Mouse (Mus musculus) granulocyte monocyte progenitor cell, adult 5-6 weeks (primary cell): ENCODE results near the gene Jmjd6. TPM values are rescaled to one million over a fixed set of nuclear protein-coding genes. Genes with fewer than 3 reads are reported as not detected.

Experiments
- ATAC-seq: replicated peaks from 2 replicates; pipeline ENCODE4 v1.8.0; 2016; ENCODE audit warnings: mild to moderate bottlenecking, moderate TSS enrichment, inconsistent platforms; ENCODE audit not compliant: poor library complexity, severe bottlenecking
- total RNA-seq, 2 experiments: library from RNA; stranded (forward) in 1 of 2; stranded (reverse) in 1 of 2; fragments of 200-712, 200-1000 nt in 1 of 2; fragments of >200 nt in 1 of 2; fragmentation: Nextera tagmentation in 1 of 2; gene quantifications; 2 replicates each; pipeline ENCODE4 v1.2.3; 2014 to 2017

Gene Jmjd6
- total RNA-seq (2014; fragmentation: Nextera tagmentation): 37.0 and 42.8 TPM in 2 replicates
- total RNA-seq (2017): 31.0 and 45.4 TPM in 2 replicates

DNA sequence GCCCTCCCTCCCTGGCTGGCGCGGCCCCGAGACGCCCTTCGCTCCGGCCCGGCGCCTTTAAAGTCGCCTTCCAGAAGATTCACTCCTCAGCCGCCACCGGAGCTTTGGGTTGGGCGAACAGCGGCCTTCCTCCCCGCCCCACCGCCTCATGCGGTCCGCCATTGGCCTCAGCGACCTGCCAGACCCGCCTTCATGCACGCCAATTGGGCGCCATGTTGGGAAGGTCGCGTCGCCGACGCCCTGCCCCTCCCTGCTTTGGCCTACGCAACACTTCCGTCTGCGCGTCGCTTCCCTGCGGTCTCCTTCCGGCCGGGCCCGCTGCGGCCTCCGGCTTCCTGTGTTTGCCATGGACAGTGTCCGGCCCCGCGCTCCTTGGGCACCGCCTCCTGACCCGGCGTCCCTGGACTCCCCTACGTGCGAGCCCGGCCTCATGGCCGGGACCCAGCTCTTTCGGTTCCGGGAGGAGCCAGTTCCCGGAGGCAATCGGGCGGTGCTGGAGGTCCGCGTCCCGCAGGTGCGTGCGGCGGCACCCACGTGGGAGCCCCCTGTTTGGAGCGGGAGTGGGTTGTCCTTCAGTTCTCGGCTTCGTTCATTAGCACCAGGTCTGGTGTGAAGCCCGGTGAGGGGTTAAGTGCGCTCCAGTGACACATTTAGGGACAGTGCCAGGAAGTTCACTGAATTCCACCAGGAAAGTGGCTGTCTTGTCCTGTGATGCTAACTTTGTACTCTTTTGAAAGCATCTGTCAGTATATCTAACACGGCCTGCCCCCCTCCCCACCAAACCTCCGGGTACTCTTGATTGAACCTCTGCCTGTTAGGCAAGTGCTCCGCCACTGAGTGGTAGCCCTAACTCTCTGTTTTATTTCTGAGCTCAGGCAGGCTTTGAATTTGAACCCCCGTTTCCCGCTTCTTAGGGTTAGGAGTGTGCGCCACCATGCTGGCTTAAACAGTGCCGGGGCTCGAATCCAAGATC is at the start of gene Jmjd6, which contains the start of gene Mettl23:
Jmjd6 (minus strand) TSS at position 189 of the 973 bp plus-strand sequence.
Mettl23 (plus strand) TSS at position 18 of the 973 bp plus-strand sequence.
- ATAC-seq: peak; percentile 81

DNA sequence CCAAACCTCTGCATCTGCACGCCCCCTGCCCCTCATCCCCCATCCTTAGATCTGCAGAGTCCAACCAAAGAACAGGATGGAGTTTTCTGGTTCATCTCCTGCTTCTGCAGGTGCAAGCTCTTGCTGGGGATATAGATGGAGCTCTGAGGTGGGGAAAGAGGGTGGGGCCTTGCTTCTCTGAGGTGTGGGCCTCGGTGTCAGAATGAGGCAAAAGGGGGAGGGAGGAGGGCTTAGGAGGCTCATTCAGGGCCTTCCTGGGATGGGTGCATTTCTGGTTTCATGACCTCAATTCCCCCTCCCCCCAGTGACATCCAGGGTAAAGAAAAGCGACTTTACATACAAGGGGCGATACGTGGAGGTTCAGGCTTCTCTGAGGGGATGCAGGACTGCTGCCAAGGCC is 43.9 kb upstream of the Jmjd6 start:
- no peak for ATAC-seq

DNA sequence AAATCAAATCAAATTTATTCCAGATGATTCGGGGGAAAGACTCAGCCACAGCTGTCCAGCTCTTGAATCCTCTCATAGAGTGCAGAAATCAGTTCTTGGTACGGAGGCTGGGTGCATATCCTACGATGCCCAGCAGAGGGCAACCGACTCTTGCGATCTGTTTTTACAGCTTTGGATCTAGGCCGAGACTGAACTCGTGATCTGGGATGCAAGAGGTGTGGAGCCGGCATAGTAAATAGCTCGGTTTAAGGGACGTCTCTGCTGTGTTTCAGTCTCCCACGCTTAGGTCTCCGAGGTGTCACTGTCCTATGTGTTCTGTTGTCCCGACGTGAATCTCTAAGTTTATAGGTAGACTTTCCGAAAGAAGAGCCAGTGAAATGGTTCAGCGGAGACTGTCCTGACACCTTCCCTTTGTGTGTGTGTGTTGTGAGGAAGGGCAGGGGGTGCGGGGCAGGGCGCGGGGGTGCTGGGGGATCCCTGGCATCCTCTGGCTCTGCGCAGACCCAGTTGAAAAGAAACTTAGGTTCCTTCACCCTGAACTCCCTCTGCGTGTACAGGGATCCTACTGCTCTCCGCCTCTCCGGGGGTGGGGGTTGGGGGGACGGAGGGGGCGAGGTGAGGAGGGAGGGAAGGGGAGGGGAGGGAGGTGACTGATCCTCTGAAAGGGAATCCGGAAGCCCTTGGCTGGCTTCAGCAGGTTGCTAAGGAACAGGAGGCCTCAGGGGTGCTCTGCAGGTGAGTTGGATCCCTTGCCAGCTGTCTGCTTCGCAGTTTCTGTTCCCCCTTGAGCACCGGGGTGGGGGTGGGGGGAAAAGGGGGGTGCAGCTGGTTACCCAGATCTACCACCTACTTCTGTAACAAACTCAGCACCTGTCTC is 42.3 kb upstream of the Jmjd6 start:
- peak; percentile 62 for ATAC-seq

DNA sequence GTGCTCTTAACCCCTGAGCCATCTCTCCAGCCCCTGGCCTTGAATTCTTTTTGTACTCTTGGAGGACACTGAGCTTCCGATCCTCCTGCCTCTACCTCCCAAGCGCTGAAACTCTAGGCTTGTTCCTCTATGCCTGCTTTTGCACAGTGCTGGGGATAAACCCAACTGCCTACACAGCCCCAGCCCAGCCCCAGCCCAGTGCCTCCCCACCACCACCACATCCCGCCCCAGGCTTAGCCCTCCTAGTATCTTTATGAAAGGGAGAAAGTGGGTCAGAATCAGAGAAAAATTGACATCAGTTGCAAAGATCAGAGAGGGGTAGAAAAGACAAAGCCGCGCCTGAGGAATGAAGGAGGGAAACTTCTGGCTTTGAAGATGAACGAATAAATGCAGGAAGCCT is 40.8 kb upstream of the Jmjd6 start:
- no peak for ATAC-seq

DNA sequence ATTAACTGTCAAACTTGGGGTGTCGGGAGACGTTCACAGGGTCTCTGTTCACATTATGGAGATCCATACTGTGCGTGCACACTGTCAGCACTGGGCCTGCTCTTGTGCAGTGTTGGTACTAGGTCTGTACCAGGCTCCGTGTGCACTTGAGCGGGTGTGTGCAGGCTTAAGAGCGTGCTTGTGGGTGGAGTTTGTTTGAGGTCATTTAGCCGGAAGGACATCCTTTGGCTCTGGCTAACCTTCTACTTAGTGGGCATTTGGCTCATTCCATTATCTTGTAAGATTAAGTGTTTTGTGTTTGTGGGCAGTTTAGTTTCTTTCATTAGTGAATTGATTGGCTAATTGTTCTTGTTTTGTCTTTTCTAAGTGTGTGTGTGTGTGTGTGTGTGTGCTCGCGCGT is 39.2 kb upstream of the Jmjd6 start:
- ATAC-seq: no peak

DNA sequence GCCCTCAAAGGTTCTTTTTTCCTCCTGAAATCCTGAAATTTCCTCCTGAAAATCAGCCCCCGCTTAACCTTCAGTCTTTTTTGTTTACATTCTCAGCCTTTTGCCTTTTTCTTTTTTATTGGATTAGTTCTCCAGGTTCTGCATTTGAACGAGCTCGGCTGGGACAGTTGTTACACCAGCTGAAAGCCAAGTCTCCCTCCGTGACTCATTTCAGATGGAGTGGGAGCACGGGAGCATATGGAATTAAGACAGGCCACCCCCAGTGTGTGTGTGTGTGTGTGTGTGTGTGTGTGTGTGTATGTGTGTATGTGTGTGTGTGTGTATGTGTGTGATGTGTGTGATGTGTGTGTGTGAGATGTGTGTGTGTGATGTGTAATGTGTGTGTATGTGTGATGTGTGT is 38.2 kb upstream of the Jmjd6 start:
- ATAC-seq: no peak

DNA sequence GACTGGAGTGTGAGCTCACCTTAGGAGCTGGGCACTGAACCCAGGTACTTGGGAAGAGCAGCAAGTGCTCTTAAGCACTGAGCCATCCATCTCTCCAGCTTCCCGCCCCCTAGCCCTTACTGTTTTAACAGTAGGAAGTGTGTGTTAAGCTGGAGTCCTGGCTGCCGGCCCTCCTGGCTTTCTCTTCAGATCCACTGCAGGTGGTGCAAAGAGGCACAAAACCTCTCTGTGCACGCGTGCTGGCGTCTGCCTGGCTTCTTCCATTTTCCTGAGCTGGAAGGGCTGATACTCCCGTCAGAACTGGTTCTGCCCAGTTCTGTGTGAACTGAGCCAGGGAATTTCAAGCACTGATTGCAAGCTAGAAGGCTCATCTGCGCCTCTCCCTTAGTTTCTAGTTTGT is 37.6 kb upstream of the Jmjd6 start:
- ATAC-seq: no peak

DNA sequence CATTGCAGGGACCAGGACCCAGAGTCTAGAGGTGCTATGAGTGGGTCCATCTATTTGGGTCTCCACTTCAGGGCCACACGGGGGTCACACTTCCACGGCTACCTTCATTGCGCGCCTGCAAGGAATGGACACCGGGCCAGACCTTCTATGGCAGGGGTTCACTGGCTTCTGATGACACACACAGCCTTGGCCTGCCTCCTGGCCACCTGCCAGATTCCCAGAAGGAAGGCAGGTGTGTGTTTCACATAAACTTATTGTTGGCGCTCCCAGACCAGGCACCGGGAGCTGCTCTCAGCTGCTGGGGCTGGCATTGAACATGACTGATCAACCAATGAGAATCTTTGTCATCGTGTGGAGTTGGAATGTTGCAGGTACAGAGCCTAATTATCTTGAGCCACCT is 35.2 kb upstream of the Jmjd6 start:
- no peak for ATAC-seq

DNA sequence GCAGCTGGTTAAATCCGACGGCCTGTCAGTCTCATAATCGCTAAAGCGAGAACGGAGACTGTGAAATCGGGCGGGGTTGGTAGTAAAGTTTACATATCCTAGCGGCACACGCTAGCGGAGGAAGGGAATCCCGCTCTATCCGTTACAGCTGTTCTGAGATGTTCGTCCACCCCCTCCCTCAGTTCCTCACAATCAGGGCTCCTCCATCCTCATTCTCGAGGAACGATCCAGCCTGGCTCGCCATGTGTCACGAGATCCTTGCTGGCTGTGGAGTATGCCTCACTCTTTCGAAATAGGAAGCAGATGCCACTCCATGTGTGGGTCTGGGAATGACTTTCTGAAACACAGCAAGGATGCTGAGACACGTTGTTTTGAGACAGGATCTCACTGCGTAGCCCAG is 30.7 kb upstream of the Jmjd6 start:
- no peak for ATAC-seq

DNA sequence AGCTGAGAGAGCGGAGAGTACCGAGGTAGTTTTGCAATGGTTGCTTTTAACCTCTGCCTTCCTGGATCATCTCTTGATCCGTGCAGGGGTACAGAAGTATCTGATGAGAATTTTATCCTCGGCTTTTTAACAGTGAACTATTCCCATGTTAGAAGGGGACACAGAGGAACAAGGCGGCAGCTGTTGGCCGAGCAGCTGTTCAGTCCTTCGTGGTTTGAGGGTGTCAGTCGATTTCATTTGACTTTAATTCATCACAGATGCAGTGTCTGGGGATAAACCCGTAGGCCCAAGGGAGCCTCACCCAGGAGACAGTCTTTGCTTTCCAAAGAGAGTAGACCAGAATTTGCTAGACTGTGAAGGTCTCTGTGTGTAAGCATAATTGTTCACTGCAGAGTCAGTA is 28.3 kb upstream of the Jmjd6 start:
- ATAC-seq: no peak

DNA sequence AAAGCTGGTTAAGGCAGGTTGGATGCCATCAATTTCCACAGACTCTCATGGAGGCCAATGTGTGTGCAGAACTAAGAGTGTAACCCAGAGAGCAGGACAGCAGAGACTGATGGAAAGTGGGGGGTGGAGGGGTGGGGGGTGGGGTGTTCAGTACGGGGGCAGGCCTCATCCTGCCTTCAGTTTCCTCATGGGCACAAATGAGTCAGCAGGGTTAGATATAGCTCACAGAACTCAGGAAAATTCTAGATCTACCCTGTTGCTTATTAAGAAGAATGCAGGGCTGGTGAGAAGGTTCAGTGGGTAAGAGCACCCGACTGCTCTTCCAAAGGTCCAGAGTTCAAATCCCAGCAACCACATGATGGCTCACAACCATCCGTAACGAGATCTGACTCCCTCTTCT is 26.4 kb upstream of the Jmjd6 start:
- ATAC-seq: no peak

DNA sequence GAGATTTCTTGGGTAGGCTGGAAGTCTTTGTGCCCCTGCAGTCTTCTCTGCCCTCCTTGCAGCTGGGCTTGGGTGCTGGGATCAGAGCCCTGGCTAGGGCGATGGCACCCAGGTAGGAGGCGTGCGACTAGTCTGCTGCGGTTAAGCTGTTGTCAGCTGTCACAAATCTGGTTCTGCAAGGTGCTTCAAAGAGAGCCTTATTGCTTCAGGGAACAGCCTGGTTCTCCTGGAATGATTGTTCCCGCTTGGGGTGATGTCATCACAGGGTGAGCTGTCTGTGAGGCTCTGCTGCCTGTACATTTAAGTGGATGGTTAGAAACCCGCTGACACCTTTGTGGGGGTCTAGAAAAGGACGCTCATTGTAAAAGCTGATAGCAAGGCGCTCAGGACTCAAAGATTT is 26.0 kb upstream of the Jmjd6 start:
- no peak for ATAC-seq

DNA sequence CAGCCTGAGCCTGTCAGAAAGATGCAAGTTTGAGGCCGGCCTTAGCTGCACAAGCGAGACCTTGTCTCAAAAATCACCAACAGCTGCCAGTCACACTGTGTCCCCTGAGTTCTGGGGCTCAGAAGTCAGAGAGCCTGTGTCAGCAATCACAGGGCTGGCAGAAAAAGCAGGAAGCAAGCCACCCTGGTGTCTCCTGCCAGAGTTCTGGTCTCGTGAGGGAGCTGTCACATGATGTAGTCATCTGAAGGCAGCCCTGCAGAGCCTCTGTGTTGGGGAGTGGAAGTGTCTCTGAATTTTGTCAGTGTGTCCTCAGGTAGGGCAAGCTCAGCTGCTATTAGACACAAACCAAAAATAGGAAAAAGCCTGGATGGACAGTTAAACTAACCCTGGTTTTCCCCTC is 24.9 kb upstream of the Jmjd6 start:
- no peak for ATAC-seq

DNA sequence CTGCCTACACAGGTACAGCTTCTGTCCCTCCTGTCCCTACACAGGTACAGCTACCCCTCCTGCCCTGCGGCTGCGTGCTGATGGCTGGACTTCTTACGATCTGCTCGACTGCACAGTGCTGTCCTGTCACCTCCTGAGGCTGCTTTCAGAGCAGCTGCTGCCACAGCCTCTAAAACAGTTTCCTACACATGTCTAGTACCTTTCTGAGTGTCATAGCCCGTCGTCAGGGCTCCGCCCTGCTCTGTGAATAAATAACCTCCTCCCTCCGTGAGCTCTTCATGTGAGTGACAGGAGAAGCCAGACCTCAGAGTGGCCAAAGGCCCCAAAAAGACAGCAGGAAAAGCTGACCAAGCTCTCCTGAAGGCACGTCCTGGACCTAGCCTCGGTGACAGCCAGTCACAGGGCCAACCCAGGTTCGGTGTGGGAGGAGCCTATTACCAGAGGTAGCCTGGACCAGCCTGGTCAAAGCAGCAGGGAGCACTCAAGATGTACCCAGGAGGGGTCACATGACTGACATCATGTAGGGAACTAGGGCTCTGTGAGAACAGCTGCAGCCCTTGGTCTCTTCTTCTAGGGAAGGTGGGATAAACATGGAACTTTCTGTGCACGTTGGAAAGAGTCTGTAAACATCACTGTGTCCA is 22.8 kb upstream of the Jmjd6 start:
- no peak for ATAC-seq

DNA sequence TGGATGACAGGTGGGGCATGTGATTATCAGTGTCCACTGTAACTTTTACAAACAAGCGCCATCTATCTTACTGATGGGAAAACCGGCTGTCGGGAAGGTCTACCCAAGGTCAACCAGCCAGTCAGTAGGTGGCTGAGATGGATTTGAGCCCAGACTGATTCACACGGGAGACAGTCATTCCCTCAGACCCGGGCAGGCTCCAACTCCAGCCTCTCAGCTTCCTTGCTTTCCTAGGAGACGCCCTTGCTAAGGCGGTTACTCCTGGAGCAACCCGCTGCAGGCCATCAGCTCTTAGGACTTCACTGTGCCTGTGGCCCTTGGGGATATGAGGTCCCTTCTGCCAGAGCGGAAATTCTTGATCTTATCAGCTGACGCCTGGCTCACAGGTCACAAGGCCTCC is 21.2 kb upstream of the Jmjd6 start:
- no peak for ATAC-seq

DNA sequence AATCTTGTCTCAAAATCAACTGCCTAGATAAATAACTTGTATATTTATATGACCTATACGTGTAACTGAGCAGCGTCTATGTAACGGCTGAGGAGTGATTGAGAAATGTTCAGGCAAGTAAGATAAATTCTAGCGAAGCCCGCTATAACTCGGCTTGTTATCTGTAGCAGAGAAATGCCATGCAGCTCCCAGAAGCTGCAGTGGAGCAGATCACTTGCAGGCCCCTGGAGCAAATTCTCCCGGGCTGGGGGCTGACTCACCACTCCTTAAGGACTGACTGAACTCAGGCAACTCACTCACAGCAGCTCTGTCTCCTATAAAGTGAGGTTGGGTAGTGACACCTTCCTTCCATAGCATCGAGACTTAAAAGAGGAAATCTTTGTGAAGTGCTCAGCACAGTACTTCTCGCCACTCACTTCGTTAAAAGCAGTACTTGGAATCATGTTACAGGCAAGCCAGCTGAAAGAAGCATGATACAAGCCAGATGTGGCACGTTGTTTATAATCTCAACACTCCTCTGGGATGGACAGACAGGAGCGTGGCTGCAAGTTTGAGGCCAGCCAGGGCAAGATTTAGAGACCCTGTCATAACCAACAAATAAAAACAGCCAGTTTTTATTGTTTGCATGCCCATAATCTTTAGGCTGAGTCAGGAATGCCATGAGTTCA is 14.1 kb upstream of the Jmjd6 start:
- ATAC-seq: no peak

DNA sequence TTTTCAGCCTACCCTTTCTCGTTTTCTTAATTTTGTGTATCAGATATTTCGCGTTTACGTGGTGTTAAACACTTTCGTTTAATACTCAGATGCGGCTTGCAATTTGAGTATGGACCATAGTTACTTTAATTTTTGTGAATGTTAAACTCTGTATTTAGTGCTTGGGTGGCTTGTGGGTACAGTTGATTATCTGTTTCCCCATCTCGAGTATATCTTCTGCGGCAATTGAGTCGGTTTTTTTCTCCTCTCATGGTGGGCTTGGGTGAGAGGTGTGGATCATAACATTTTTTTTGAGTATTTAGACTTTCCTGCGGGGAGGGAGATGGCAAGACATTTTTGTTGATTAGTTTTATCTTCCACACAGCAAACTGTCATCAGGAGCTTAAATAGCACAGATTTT is 11.0 kb upstream of the Jmjd6 start:
- no peak for ATAC-seq

DNA sequence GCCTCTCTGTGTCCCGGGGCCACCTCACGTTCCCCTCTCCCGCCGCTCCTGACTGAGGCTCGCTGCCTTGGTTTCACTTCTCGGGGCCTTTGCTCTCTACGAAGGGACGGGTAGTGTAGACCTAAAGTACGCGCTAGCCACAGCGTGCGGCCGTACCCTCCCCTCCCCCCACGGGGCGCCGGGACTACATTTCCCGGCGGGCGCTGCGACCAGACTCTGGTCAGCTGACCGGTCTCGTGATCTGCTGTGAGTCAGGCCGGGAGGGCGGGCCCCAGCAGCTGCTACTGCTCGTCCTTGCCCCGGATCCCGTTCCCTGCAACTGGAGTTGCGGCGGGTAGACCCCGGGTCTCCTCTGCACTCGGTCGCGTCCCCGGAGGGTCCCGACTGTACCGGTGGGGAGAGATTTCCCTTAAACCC is 10.3 kb upstream of the Jmjd6 start:
- ATAC-seq: peak; percentile 61

DNA sequence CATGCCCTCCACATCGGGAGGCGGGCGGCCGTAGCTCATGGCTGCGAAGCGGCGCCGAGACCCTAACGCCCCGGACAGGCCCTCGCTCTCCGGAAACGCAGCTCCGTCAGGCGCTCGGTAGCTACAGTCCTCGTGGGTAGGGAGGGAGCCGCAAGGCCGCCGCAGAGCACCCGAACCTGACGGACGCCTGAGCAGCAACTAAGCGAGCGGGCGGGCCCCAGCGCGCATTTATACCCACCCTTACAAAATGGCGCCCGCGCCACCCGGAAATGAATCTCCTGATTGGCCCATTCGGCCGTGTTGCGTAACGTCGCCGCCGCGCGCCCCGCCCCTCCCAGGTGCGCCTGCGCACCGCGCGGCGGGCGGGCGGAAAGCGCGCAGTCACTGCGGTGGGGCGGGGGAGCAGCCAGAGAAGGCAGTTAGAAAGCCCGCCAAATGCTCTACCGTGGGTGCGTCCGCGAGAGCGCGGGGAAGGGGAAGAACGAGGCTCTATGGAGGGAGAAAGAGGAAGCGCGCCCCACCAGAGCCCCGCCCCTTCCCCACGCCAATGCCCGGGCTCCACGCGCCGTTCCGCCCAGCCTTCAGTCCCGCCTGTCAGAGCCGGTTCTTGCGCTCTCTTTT is 9.8 kb upstream of the Jmjd6 start, which contains the start of gene Srsf2:
Srsf2 (minus strand) TSS at position 204 of the 621 bp plus-strand sequence.
- ATAC-seq: peak; percentile 76
